Mouse (Mus musculus): ENCODE data around the gene Timeless.

GRCm38 (mm10) chr10:128283604-128284579 is 52.0 kb downstream of the Timeless start:
- peak; percentile 56; the same call in 1 of the 2 replicates for TF ChIP-seq CTCF (IDR thresholded peaks at IDR 0.05; ENCODE audit: extremely low read depth, insufficient read depth, insufficient read length, insufficient replicate concordance)
- no peak for TF ChIP-seq POLR2A (IDR thresholded peaks at IDR 0.05; ENCODE audit: low read depth, low read length)
